Comparison of ENCODE assay signal across 21 mouse cellular contexts in genomic region chr17:25298094-25298493, GRCm38 (mm10). TPM values are rescaled to one million over a fixed set of nuclear protein-coding genes. Genes with fewer than 3 reads are reported as not detected.
"Had no signal": no experiment of that assay in that cellular context is flagged by ENCODE, and none has a peak within 500 bp of the region (broad histone marks: within the 10 kb centered on the region; RNA-seq: fewer than 3 reads in every experiment).

TSS of gene Prss34 (plus strand) at chr17:25298394.

- DNase-seq: kidney, adult 2 months; kidney, postnatal 14 days; left cerebral cortex, postnatal 4 days; liver, embryonic 13.5 days; lung, adult 18-20 months; right cerebral cortex, adult 18-20 months; right cerebral cortex, postnatal 4 days; spleen, adult 18-20 months; thymus, adult 2 months; thymus, postnatal 25 days had no signal

- H3K4me2 ChIP-seq: intestine, embryonic 15.5 days; kidney, embryonic 15.5 days; liver, embryonic 13.5 days; midbrain, embryonic 12.5 days; stomach, embryonic 15.5 days had no signal

- ATAC-seq: intestine, embryonic 15.5 days; midbrain, embryonic 16.5 days had no signal

- H3K27ac ChIP-seq: intestine, embryonic 15.5 days; kidney, embryonic 15.5 days; liver, embryonic 13.5 days; midbrain, embryonic 12.5 days; stomach, embryonic 15.5 days had no signal

- H3K9ac ChIP-seq: intestine, embryonic 15.5 days; kidney, embryonic 15.5 days; liver, embryonic 13.5 days; midbrain, embryonic 12.5 days; stomach, embryonic 15.5 days had no signal

- H3K4me3 ChIP-seq: intestine, embryonic 15.5 days; kidney, embryonic 15.5 days; liver, embryonic 13.5 days; midbrain, embryonic 12.5 days; stomach, embryonic 15.5 days had no signal

- H3K4me1 ChIP-seq: intestine, embryonic 15.5 days; kidney, embryonic 15.5 days; midbrain, embryonic 12.5 days; stomach, embryonic 15.5 days had no signal

- H3K27me3 ChIP-seq: kidney, embryonic 15.5 days; midbrain, embryonic 12.5 days; stomach, embryonic 15.5 days had no signal

- H3K36me3 ChIP-seq: intestine, embryonic 15.5 days; kidney, embryonic 15.5 days; liver, embryonic 13.5 days; midbrain, embryonic 12.5 days; stomach, embryonic 15.5 days had no signal

- H3K9me3 ChIP-seq: intestine, embryonic 15.5 days; kidney, embryonic 15.5 days; liver, embryonic 13.5 days; midbrain, embryonic 12.5 days; stomach, embryonic 15.5 days had no signal

RNA-seq across cellular contexts. Expression of gene Prss34, which starts in this region (rescaled TPM):
- total RNA-seq: layer of hippocampus, adult 8-10 months; layer of hippocampus, postnatal 14 days; left cerebral cortex, adult 18-20 months; left cerebral cortex, postnatal 10 days had no signal
- polyA plus RNA-seq: kidney, adult 2 months; large intestine, adult 2 months; midbrain, embryonic 12.5 days; midbrain, embryonic 16.5 days; neural tube, embryonic 14.5 days had no signal
